Mouse (Mus musculus) E14TG2a.4 (cell line): ENCODE measurements around the gene Adam19.

Source experiments
- CTCF ChIP-seq: conservative IDR thresholded peaks from 2 replicates; pipeline ENCODE4 v1.5.1; 2014; ENCODE audit warnings: low read length
- POU5F1 ChIP-seq: IDR thresholded peaks from 2 replicates; pipeline ENCODE4 v1.6.1; 2014; ENCODE audit warnings: low read length, borderline replicate concordance

DNA sequence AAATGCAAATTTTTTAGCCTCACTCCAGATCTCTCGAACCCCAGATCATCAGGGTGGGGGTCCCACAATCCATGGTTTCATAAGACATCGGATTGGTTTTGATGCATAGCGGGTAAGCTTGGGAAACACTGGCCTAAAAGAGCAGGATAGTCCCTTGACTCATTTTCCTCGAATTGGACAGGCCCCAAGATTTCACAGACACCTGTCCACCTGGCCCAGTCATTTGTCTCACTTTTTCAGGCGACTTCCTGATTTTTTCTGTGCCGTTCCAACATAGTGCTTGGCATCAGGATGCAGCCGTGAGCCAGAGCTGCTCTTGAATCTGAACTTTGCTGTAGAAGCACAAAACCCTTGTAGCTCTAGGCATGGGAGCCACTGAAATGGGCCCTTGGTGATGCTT lies 58.4 kb downstream of the Adam19 start:
- TF ChIP-seq CTCF (no peak), POU5F1 (no peak)
